Mouse (Mus musculus) megakaryocyte, embryonic 14.5 days (primary cell): Measurements from ENCODE around the gene Mknk1.

Experiments
- FLI1 ChIP-seq: IDR thresholded peaks from 2 replicates; pipeline ENCODE4 v1.6.1; 2012; ENCODE audit warnings: low read length, inconsistent platforms, mixed read lengths
- GATA1 ChIP-seq: IDR thresholded peaks from 3 replicates; pipeline ENCODE4 v1.6.1; 2012; ENCODE audit warnings: mixed read lengths, low read length, inconsistent platforms, borderline replicate concordance

DNA sequence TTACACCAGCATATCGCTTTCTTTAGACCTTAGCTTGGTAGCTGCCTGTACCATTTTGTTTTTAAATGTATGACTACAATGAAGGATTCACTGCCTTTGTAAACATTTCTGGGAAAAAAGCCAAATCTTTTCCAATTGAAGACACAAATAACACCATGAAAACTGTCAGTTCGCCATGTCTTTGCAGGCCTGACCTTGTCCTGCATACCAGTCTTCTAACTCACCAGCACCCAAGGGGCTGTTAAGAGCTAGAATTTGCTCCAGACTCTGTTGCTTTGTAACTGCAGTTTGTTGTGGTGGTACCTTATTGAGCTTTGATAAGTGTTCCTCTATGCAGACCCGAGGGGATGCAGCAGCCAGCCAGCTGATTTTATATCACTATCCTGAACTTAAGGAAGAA, 39.0 kb upstream of the Mknk1 start:
- TF ChIP-seq GATA1 (no peak), FLI1 (no peak)
